Mouse (Mus musculus) MN1 (cell line): ENCODE measurements at regions not wholly inside any gene's neighbourhood (a gene's known extent, or its start where the extent isn't known, plus 50 kb on each side); places are given as distances from the start of the nearest gene placed in this dataset.

Experiments used
- DNase-seq: peaks from one replicate; pipeline ENCODE4 v3.0.0-alpha.2; 2016; ENCODE audit warnings: low spot score

- DNase-seq = no peak
Observed at GRCm38 (mm10) chr11:63481676-63482310, 353.0 kb downstream of the Pmp22 start.

GRCm38 (mm10) chr11:63482593-63482992, 353.8 kb downstream of the Pmp22 start:
- no peak for DNase-seq

GRCm38 (mm10) chr11:63487203-63487602, 358.4 kb downstream of the Pmp22 start:
- DNase-seq = peak; percentile 57

- DNase-seq = peak; percentile 62
Observed at GRCm38 (mm10) chr11:63502181-63502580, 373.4 kb downstream of the Pmp22 start.

- no peak for DNase-seq
Observed at GRCm38 (mm10) chr11:63507387-63507786, 378.6 kb downstream of the Pmp22 start.

- DNase-seq = no peak
Observed at GRCm38 (mm10) chr11:63508727-63509126, 379.9 kb downstream of the Pmp22 start.

- no peak for DNase-seq
Observed at GRCm38 (mm10) chr11:63510611-63511010, 381.8 kb downstream of the Pmp22 start.

- no peak for DNase-seq
Observed at GRCm38 (mm10) chr11:63514615-63515014, 385.8 kb downstream of the Pmp22 start.

GRCm38 (mm10) chr11:63518847-63519246, 390.1 kb downstream of the Pmp22 start:
- no peak for DNase-seq

GRCm38 (mm10) chr11:63524254-63524653, 395.5 kb downstream of the Pmp22 start:
- DNase-seq = no peak

- no peak for DNase-seq
Observed at GRCm38 (mm10) chr11:63525431-63525830, 396.6 kb downstream of the Pmp22 start.

- DNase-seq = no peak
Observed at GRCm38 (mm10) chr11:63525956-63526355, 396.1 kb downstream of the Hs3st3b1 start.

GRCm38 (mm10) chr11:63532752-63533151, 389.3 kb downstream of the Hs3st3b1 start:
- DNase-seq = no peak

GRCm38 (mm10) chr11:63533555-63534200, 388.4 kb downstream of the Hs3st3b1 start:
- no peak for DNase-seq

GRCm38 (mm10) chr11:63537693-63538092, 384.4 kb downstream of the Hs3st3b1 start:
- no peak for DNase-seq

GRCm38 (mm10) chr11:63543971-63544696, 378.0 kb downstream of the Hs3st3b1 start:
- no peak for DNase-seq

GRCm38 (mm10) chr11:63545516-63545915, 376.6 kb downstream of the Hs3st3b1 start:
- peak; percentile 46 for DNase-seq

- no peak for DNase-seq
Observed at GRCm38 (mm10) chr11:63560466-63560865, 361.6 kb downstream of the Hs3st3b1 start.

- DNase-seq = no peak
Observed at GRCm38 (mm10) chr11:63562696-63563095, 359.4 kb downstream of the Hs3st3b1 start.

GRCm38 (mm10) chr11:63565471-63566232, 356.4 kb downstream of the Hs3st3b1 start:
- no peak for DNase-seq

- DNase-seq = peak; percentile 12
Observed at GRCm38 (mm10) chr11:63569785-63570479, 352.2 kb downstream of the Hs3st3b1 start.

GRCm38 (mm10) chr11:63570646-63571045, 351.4 kb downstream of the Hs3st3b1 start:
- no peak for DNase-seq
